18 mouse cellular contexts compared by ENCODE assay signal in genomic region chrX:60896296-60896695, GRCm38 (mm10). TPM values are rescaled to one million over a fixed set of nuclear protein-coding genes. Genes with fewer than 3 reads are reported as not detected.
DNase-seq lines count a peak whose midpoint lies in the region; ATAC-seq and TF ChIP-seq lines count a peak whose summit lies in the region.
"Had no signal": no experiment of that assay in that cellular context is flagged by ENCODE, and none has a peak within 500 bp of the region (broad histone marks: within the 10 kb centered on the region; RNA-seq: fewer than 3 reads in every experiment).

No protein-coding gene starts in this region.

- TF ChIP-seq POLR2A in brain, embryonic 14.5 days (IDR thresholded peaks at IDR 0.05; ENCODE audit: borderline replicate concordance, extremely low read depth, insufficient read depth, insufficient read length, poor library complexity, severe bottlenecking), result no peak

- H3K27ac ChIP-seq in heart, embryonic 13.5 days (replicated peaks), result no peak overlapping the region
- no peak overlapping the region for H3K27ac ChIP-seq in forebrain, embryonic 13.5 days
- H3K27ac ChIP-seq in midbrain, embryonic 12.5 days (replicated peaks), result no peak overlapping the region
- H3K27ac ChIP-seq in kidney, embryonic 14.5 days (ENCODE audit: low read depth, low read length), result no peak overlapping the region
- H3K27ac ChIP-seq: limb, embryonic 13.5 days; stomach, postnatal 0 days had no signal

- H3K36me3 ChIP-seq in heart, embryonic 13.5 days, result no peaks in the 10 kb centered on the region
- H3K36me3 ChIP-seq in forebrain, embryonic 13.5 days (ENCODE audit: poor library complexity, severe bottlenecking), result no peaks in the 10 kb centered on the region
- no peaks in the 10 kb centered on the region for H3K36me3 ChIP-seq in midbrain, embryonic 12.5 days
- no peaks in the 10 kb centered on the region for H3K36me3 ChIP-seq in kidney, embryonic 14.5 days (ENCODE audit: control insufficient read depth, insufficient read depth, low read length)
- H3K36me3 ChIP-seq: limb, embryonic 13.5 days had no signal

- DNase-seq in heart, postnatal 10 days, result no peak
- peak; percentile 76 for DNase-seq in brain, embryonic 14.5 days (ENCODE audit: low read depth)
- DNase-seq in urinary bladder, adult 18-20 months (ENCODE audit: low spot score in 2 of 2), result no peak
- DNase-seq in frontal cortex, postnatal 36 days (ENCODE audit: low spot score in 2 of 2), result no peak
- DNase-seq: heart, postnatal 14 days; kidney, adult 8-10 months; layer of hippocampus, adult 9-11 months; lung, adult 2 months had no signal

- no peaks in the 10 kb centered on the region for H3K4me1 ChIP-seq in heart, embryonic 13.5 days
- H3K4me1 ChIP-seq in forebrain, embryonic 13.5 days, result peaks cover 22% of the 10 kb centered on the region; the same call in 1 of the 2 replicates
- peaks cover 13% of the 10 kb centered on the region; the same call in 1 of the 2 replicates for H3K4me1 ChIP-seq in midbrain, embryonic 12.5 days
- H3K4me1 ChIP-seq in kidney, embryonic 14.5 days (ENCODE audit: control insufficient read depth, insufficient read depth, low read length), result no peaks in the 10 kb centered on the region

- peak; percentile 43; the same call in 1 of the 2 replicates for TF ChIP-seq CTCF in brain, embryonic 14.5 days (IDR thresholded peaks at IDR 0.05; ENCODE audit: borderline replicate concordance, extremely low read depth, insufficient read depth, insufficient read length)

- ATAC-seq in heart, embryonic 13.5 days (ENCODE audit: extremely low read depth, insufficient number of reproducible peaks, low FRiP score, low TSS enrichment), result no peak
- no peak for ATAC-seq in forebrain, embryonic 13.5 days
- no peak for ATAC-seq in midbrain, embryonic 12.5 days (ENCODE audit: low FRiP score, low read depth)
- no peak for ATAC-seq in kidney, embryonic 14.5 days (ENCODE audit: low FRiP score, low TSS enrichment)
- ATAC-seq: activated CD4-positive, CD25-positive, alpha-beta regulatory T cell, adult 4 months had no signal

- H3K9ac ChIP-seq in heart, embryonic 13.5 days, result no peak overlapping the region
- no peak overlapping the region for H3K9ac ChIP-seq in forebrain, embryonic 13.5 days
- H3K9ac ChIP-seq in midbrain, embryonic 12.5 days (replicated peaks), result no peak overlapping the region
- no peak overlapping the region for H3K9ac ChIP-seq in kidney, embryonic 14.5 days (ENCODE audit: low read depth, low read length)
- H3K9ac ChIP-seq: limb, embryonic 13.5 days had no signal

- 6% methylated on average over 12 of the region's 13 CpGs for WGBS in heart, embryonic 13.5 days
- 14% methylated on average over 13 of the region's 13 CpGs for WGBS in forebrain, embryonic 13.5 days
- 14% methylated on average over 13 of the region's 13 CpGs for WGBS in midbrain, embryonic 12.5 days
- WGBS in kidney, embryonic 14.5 days, result 26% methylated on average over 13 of the region's 13 CpGs

- H3K9me3 ChIP-seq in heart, embryonic 13.5 days, result no peaks in the 10 kb centered on the region
- H3K9me3 ChIP-seq in forebrain, embryonic 13.5 days (replicated peaks), result no peaks in the 10 kb centered on the region
- no peaks in the 10 kb centered on the region for H3K9me3 ChIP-seq in midbrain, embryonic 12.5 days
- H3K9me3 ChIP-seq in kidney, embryonic 14.5 days (ENCODE audit: control insufficient read depth, low read length), result no peaks in the 10 kb centered on the region
- H3K9me3 ChIP-seq: limb, embryonic 13.5 days had no signal

- peak overlapping the region; percentile 72 for H3K4me2 ChIP-seq in heart, embryonic 13.5 days
- H3K4me2 ChIP-seq in forebrain, embryonic 13.5 days, result peak overlapping the region; percentile 67
- peak overlapping the region; percentile 60 for H3K4me2 ChIP-seq in midbrain, embryonic 12.5 days (replicated peaks)
- H3K4me2 ChIP-seq in kidney, embryonic 14.5 days (replicated peaks; ENCODE audit: low read depth, low read length), result no peak overlapping the region
- H3K4me2 ChIP-seq: limb, embryonic 13.5 days had no signal

- H3K4me3 ChIP-seq in heart, embryonic 13.5 days, result peak overlapping the region; percentile 6; the same call in 1 of the 2 replicates
- no peak overlapping the region for H3K4me3 ChIP-seq in forebrain, embryonic 13.5 days
- peak overlapping the region; percentile 65 for H3K4me3 ChIP-seq in midbrain, embryonic 12.5 days
- H3K4me3 ChIP-seq in kidney, embryonic 14.5 days (ENCODE audit: low read length), result no peak overlapping the region
- H3K4me3 ChIP-seq: limb, embryonic 13.5 days had no signal

- H3K27me3 ChIP-seq in heart, embryonic 13.5 days (replicated peaks), result peaks cover 91% of the 10 kb centered on the region
- peaks cover 4% of the 10 kb centered on the region; the same call in 1 of the 2 replicates for H3K27me3 ChIP-seq in forebrain, embryonic 13.5 days
- peaks cover 8% of the 10 kb centered on the region; the same call in 1 of the 2 replicates for H3K27me3 ChIP-seq in midbrain, embryonic 12.5 days
- H3K27me3 ChIP-seq in kidney, embryonic 14.5 days (ENCODE audit: control insufficient read depth, insufficient read depth, low read length), result peaks cover 71% of the 10 kb centered on the region

- intact Hi-C loops in heart, postnatal 10 days (cut with DNase I), result no loop called here

RNA-seq across cellular contexts. Expression of gene Sox3, which starts 3.1 kb away (rescaled TPM):
- polyA plus RNA-seq in heart, embryonic 13.5 days (2015; fragmentation: Nextera tagmentation; extraction: Ambion mirVana), result 0.29 and 0.56 TPM in 2 replicates
- total RNA-seq in heart, postnatal 10 days (2021), result not detected
- polyA plus RNA-seq in brain, embryonic 14.5 days (2012; rRNA removed), result 24.6 and 40.2 TPM in 2 replicates
- 6.0 and 6.2 TPM in 2 replicates for polyA plus RNA-seq in forebrain, embryonic 13.5 days (2015; fragmentation: Nextera tagmentation; extraction: Ambion mirVana)
- 6.1 and 6.5 TPM in 2 replicates for polyA plus RNA-seq in midbrain, embryonic 12.5 days (2016; fragmentation: Nextera tagmentation; extraction: Ambion mirVana)
- polyA plus RNA-seq in kidney, embryonic 14.5 days (2014; fragmentation: Nextera tagmentation; extraction: Ambion mirVana), result not detected in 2 replicates
- total RNA-seq: heart, postnatal 14 days; megakaryocyte, adult 5-6 weeks; MEL had no signal
- polyA plus RNA-seq: activated CD4-positive, CD25-positive, alpha-beta regulatory T cell, adult 4 months; limb, embryonic 13.5 days; lung, adult 2 months; small intestine, adult 2 months had no signal

Comparison
In these comparisons a context has a peak if more than half of its experiments do, and no peak if none do; other contexts are left out.
1. H3K4me3 ChIP-seq: peak in heart, embryonic 13.5 days (single experiment) and midbrain, embryonic 12.5 days (single experiment); none in forebrain, embryonic 13.5 days (single experiment) and kidney, embryonic 14.5 days (single experiment).